Mouse (Mus musculus): ENCODE data around the gene Gpc6. TPM values are rescaled to one million over a fixed set of nuclear protein-coding genes. Genes with fewer than 3 reads are reported as not detected.
A peak's percentile ranks its signal among the peaks of the same experiment; 100 is the strongest.

The Gpc6 gene
- polyA plus RNA-seq, 1 experiment from 2014 or later, result 34.9 TPM

DNA sequence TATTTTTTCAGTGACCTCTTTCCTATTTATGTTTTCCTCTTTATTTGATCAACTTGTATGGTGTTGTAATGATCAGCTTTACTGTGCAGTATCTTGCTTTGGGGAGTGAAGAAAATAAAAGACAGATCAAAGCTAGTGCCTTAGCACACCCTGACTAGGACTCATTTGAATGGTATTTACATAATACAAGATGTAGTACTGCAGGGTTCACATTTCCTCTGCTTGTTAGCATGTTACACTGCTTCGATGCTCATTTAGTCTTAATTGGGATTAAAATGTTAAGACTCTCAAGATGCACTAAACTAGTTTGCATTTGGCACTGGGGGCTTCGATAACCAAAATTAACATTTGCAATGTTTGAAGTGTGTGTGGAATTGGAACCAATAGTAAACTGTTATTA lies 803.6 kb downstream of the Gpc6 start:
- H3K27me3 ChIP-seq (ENCODE audit: control insufficient read depth, insufficient read depth, low read length), result no peaks in the 10 kb centered on the region
- H3K4me3 ChIP-seq (ENCODE audit: low read depth, low read length), result no peak overlapping the region
- ATAC-seq (replicated peaks; ENCODE audit: insufficient number of reproducible peaks, low FRiP score, low TSS enrichment, low read depth) (no peak), DNase-seq (ENCODE audit: low spot score) (no peak)
- no peak overlapping the region for H3K4me2 ChIP-seq (ENCODE audit: low read depth, low read length)
- no peaks in the 10 kb centered on the region for H3K9me3 ChIP-seq (replicated peaks; ENCODE audit: control insufficient read depth, low read length)
- H3K9ac ChIP-seq (replicated peaks; ENCODE audit: low read length), result no peak overlapping the region
- no peaks in the 10 kb centered on the region for H3K4me1 ChIP-seq (ENCODE audit: control insufficient read depth, insufficient read depth, low read length)
- 92% methylated on average over 2 of the region's 2 CpGs for WGBS
- no peaks in the 10 kb centered on the region for H3K36me3 ChIP-seq (replicated peaks; ENCODE audit: control insufficient read depth, insufficient read depth, low read depth, low read length)
- H3K27ac ChIP-seq (replicated peaks; ENCODE audit: low read depth, low read length), result no peak overlapping the region

DNA sequence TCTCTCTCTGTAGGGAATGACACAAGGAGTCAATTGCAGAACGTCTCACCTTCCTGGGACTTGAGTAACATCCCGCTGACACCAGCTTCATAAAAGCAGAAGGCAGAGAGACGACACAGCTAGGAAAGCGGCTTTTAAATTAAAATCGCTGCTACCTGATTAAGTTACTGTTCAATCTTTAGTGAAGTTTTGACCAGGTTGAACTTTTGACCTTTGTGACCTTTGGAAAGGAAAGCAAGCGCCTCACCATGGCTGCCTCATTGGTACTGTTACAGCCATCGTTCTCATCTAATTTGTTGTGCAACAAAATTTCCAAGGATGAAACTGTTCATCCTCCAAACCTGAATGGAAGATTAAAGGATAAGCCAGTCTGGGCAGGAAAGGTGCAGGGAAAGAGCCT lies 830.1 kb downstream of the Gpc6 start:
- no peak overlapping the region for H3K4me3 ChIP-seq (ENCODE audit: low read depth, low read length)
- no peak overlapping the region for H3K9ac ChIP-seq (replicated peaks; ENCODE audit: low read length)
- DNase-seq (ENCODE audit: low spot score) (no peak), ATAC-seq (replicated peaks; ENCODE audit: insufficient number of reproducible peaks, low FRiP score, low TSS enrichment, low read depth) (no peak)
- 72% methylated on average over 7 of the region's 7 CpGs for WGBS
- no peaks in the 10 kb centered on the region for H3K27me3 ChIP-seq (ENCODE audit: control insufficient read depth, insufficient read depth, low read length)
- H3K27ac ChIP-seq (replicated peaks; ENCODE audit: low read depth, low read length), result no peak overlapping the region
- H3K4me2 ChIP-seq (ENCODE audit: low read depth, low read length), result no peak overlapping the region
- H3K36me3 ChIP-seq (replicated peaks; ENCODE audit: control insufficient read depth, insufficient read depth, low read depth, low read length), result no peaks in the 10 kb centered on the region
- no peaks in the 10 kb centered on the region for H3K4me1 ChIP-seq (ENCODE audit: control insufficient read depth, insufficient read depth, low read length)
- no peaks in the 10 kb centered on the region for H3K9me3 ChIP-seq (replicated peaks; ENCODE audit: control insufficient read depth, low read length)

DNA sequence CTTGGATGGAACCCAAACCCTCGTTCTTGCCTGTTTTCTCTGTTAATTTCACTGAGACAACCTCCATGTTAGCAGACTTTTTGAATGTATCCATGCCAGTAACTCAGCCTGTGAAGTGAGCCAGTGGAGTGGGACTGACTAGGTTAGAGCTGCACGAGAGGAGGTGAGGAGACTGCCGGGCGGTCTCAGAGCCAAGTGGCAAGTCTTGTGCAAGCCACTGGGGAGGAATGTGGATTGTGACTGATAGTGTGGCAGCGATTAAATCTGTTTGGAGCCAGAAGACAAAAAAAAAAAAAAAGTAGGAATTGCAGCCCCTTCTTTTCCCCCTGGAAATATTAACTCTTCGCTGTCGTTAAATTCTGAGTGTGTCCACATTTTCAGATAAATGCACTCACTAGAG lies 831.4 kb downstream of the Gpc6 start:
- no peak for DNase-seq (ENCODE audit: low spot score)
- Histone ChIP-seq H3K9ac (replicated peaks; ENCODE audit: low read length) (no peak overlapping the region), H3K4me1 (ENCODE audit: control insufficient read depth, insufficient read depth, low read length) (no peaks in the 10 kb centered on the region), H3K27me3 (ENCODE audit: control insufficient read depth, insufficient read depth, low read length) (no peaks in the 10 kb centered on the region), H3K4me3 (ENCODE audit: low read depth, low read length) (no peak overlapping the region), H3K9me3 (replicated peaks; ENCODE audit: control insufficient read depth, low read length) (no peaks in the 10 kb centered on the region), H3K4me2 (ENCODE audit: low read depth, low read length) (no peak overlapping the region), H3K36me3 (replicated peaks; ENCODE audit: control insufficient read depth, insufficient read depth, low read depth, low read length) (no peaks in the 10 kb centered on the region), H3K27ac (replicated peaks; ENCODE audit: low read depth, low read length) (no peak overlapping the region)
- no peak for ATAC-seq (replicated peaks; ENCODE audit: insufficient number of reproducible peaks, low FRiP score, low TSS enrichment, low read depth)
- WGBS, result 83% methylated on average over 7 of the region's 7 CpGs

DNA sequence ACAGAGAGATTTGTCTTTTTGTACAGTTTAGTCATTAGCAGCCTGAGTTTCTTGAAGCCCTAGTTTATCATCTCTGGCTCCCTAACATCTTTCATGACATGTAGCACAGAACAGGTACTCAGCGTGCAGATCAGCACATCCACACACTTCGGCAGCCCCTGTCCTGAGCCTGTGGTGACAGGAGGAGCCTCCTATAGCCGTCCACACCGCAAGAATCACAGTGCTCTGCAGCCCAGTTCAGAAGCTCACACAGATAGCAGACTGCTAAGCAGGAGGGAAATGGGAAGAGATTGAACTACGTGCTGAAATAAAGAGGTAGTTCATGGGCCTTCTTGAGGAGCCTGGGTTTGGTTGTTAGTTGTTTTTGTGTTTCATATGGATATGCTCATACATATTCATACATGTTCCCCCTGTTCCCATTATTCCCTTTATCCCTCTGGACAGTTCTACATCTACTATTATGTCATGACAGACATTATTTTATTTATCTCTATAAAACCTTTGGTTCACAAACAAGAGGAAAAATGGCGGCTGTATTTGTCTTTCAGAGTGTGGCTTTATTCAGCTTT lies 832.8 kb downstream of the Gpc6 start:
- ATAC-seq (replicated peaks; ENCODE audit: insufficient number of reproducible peaks, low FRiP score, low TSS enrichment, low read depth), result no peak
- no peak overlapping the region for H3K9ac ChIP-seq (replicated peaks; ENCODE audit: low read length)

DNA sequence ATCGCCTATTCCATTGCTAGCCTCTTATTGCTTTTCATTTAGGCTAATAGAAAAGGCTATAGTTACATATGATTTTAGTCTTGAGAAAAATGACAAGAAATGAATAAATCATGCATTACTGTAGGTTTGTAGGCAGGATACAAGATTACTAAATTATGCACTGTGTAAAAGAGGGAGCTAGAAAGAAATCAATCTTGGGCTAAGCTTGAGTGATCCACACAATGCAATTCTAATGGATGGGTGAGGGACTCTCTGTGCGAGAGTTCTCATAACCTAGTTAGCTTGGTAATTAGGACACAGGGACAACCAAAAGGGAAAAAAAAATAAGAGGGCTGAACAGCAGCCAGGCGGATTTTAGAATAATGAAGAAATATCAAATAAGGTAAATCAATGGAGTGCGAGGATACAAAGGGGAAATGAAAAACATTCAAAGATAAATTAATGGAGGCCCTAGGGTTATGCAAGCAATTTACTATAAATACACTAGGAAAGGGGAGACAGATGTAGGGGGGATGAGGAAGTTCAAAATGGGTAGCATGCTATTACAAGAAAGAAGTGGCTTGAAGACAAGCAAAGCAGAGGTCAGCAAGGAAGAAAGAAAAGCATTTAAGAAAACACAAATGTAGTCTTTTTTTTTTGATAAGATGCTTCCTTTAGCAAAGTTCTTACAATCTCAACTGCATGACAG lies 835.9 kb downstream of the Gpc6 start:
- Histone ChIP-seq H3K27me3 (ENCODE audit: control insufficient read depth, insufficient read depth, low read length) (no peaks in the 10 kb centered on the region), H3K4me3 (ENCODE audit: low read depth, low read length) (no peak overlapping the region), H3K36me3 (replicated peaks; ENCODE audit: control insufficient read depth, insufficient read depth, low read depth, low read length) (no peaks in the 10 kb centered on the region), H3K27ac (replicated peaks; ENCODE audit: low read depth, low read length) (no peak overlapping the region), H3K9me3 (replicated peaks; ENCODE audit: control insufficient read depth, low read length) (no peaks in the 10 kb centered on the region), H3K4me1 (ENCODE audit: control insufficient read depth, insufficient read depth, low read length) (no peaks in the 10 kb centered on the region), H3K4me2 (ENCODE audit: low read depth, low read length) (no peak overlapping the region), H3K9ac (replicated peaks; ENCODE audit: low read length) (no peak overlapping the region)
- DNase-seq (ENCODE audit: low spot score), result peak; percentile 12
- 65% methylated on average over 4 of the region's 4 CpGs for WGBS
- ATAC-seq (replicated peaks; ENCODE audit: insufficient number of reproducible peaks, low FRiP score, low TSS enrichment, low read depth), result no peak

More for the DNA sequence above, 832.8 kb downstream of the Gpc6 start:
- Histone ChIP-seq H3K4me3 (ENCODE audit: low read depth, low read length) (no peak overlapping the region), H3K36me3 (replicated peaks; ENCODE audit: control insufficient read depth, insufficient read depth, low read depth, low read length) (no peaks in the 10 kb centered on the region), H3K4me1 (ENCODE audit: control insufficient read depth, insufficient read depth, low read length) (no peaks in the 10 kb centered on the region), H3K27ac (replicated peaks; ENCODE audit: low read depth, low read length) (no peak overlapping the region), H3K4me2 (ENCODE audit: low read depth, low read length) (no peak overlapping the region), H3K9me3 (replicated peaks; ENCODE audit: control insufficient read depth, low read length) (no peaks in the 10 kb centered on the region), H3K27me3 (ENCODE audit: control insufficient read depth, insufficient read depth, low read length) (no peaks in the 10 kb centered on the region)
- DNase-seq (ENCODE audit: low spot score), result no peak
- WGBS, result 68% methylated on average over 6 of the region's 6 CpGs

DNA sequence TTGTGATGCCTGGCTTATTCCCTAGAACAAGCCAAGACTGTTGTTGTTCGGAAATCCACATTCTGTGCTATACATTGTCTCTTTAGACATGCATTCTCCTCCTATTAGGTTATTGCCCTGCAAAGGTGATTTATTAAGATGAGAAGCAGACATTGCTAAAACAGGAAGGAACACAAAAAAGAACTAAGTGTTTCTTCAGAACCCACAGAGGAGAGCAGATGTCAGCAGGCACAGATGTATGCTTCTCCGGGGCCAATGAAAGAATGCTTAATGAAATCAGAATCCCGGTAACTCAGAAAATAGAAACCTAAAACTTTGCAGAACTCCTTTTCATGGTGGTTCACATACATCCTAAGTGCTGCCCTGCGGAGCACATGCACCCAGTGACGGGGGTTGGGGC lies 837.8 kb downstream of the Gpc6 start:
- no peak overlapping the region for H3K27ac ChIP-seq (replicated peaks; ENCODE audit: low read depth, low read length)
- DNase-seq (ENCODE audit: low spot score) (no peak), ATAC-seq (replicated peaks; ENCODE audit: insufficient number of reproducible peaks, low FRiP score, low TSS enrichment, low read depth) (no peak)
- H3K4me1 ChIP-seq (ENCODE audit: control insufficient read depth, insufficient read depth, low read length), result no peaks in the 10 kb centered on the region
- no peaks in the 10 kb centered on the region for H3K9me3 ChIP-seq (replicated peaks; ENCODE audit: control insufficient read depth, low read length)
- no peak overlapping the region for H3K4me2 ChIP-seq (ENCODE audit: low read depth, low read length)
- no peak overlapping the region for H3K4me3 ChIP-seq (ENCODE audit: low read depth, low read length)
- no peaks in the 10 kb centered on the region for H3K27me3 ChIP-seq (ENCODE audit: control insufficient read depth, insufficient read depth, low read length)
- no peak overlapping the region for H3K9ac ChIP-seq (replicated peaks; ENCODE audit: low read length)
- WGBS, result 78% methylated on average over 5 of the region's 5 CpGs
- H3K36me3 ChIP-seq (replicated peaks; ENCODE audit: control insufficient read depth, insufficient read depth, low read depth, low read length), result no peaks in the 10 kb centered on the region

DNA sequence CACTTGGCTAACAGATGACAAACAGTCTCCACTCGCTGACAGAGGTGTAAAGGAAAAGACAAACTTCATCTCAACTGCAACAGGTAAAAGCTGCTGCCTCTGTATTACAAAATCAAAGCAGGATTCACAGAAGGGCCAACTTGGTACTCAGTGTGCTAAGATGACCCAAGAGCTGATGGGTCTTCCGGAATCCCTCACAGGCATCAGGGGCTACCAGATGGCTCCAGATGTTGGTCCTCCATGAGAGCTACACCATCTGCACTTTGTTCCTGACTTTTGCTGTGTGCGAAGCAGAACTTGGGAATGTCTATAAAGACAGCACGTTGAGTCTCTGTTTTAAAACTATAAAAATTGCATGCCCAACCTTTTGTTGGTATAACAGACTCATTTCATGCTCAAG lies 842.7 kb downstream of the Gpc6 start:
- Histone ChIP-seq H3K27ac (replicated peaks; ENCODE audit: low read depth, low read length) (no peak overlapping the region), H3K27me3 (ENCODE audit: control insufficient read depth, insufficient read depth, low read length) (no peaks in the 10 kb centered on the region), H3K9ac (replicated peaks; ENCODE audit: low read length) (no peak overlapping the region), H3K9me3 (replicated peaks; ENCODE audit: control insufficient read depth, low read length) (no peaks in the 10 kb centered on the region), H3K4me1 (ENCODE audit: control insufficient read depth, insufficient read depth, low read length) (no peaks in the 10 kb centered on the region), H3K4me2 (ENCODE audit: low read depth, low read length) (no peak overlapping the region), H3K4me3 (ENCODE audit: low read depth, low read length) (no peak overlapping the region), H3K36me3 (replicated peaks; ENCODE audit: control insufficient read depth, insufficient read depth, low read depth, low read length) (no peaks in the 10 kb centered on the region)
- ATAC-seq (replicated peaks; ENCODE audit: insufficient number of reproducible peaks, low FRiP score, low TSS enrichment, low read depth) (no peak), DNase-seq (ENCODE audit: low spot score) (no peak)
- WGBS, result 87% methylated on average over 4 of the region's 4 CpGs

DNA sequence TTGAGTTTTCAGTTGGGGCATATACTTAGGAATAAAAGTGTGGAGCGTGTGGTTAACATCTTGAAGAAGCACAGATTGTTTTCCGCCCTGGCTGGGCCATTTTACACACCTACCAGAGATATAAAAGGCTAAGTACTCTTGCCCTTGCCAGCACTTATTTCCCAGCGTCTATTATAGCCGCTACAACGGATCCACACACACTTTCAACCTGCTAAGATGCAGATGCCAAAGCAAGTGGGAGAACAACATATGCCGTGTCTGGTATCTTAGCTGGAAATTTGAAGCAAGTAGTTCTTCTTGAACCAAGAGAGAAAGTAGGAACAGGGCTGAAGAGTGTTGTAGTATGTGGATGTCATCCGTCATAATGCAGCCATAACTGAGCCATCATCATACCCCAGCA lies 843.6 kb downstream of the Gpc6 start:
- Histone ChIP-seq H3K36me3 (replicated peaks; ENCODE audit: control insufficient read depth, insufficient read depth, low read depth, low read length) (no peaks in the 10 kb centered on the region), H3K27me3 (ENCODE audit: control insufficient read depth, insufficient read depth, low read length) (no peaks in the 10 kb centered on the region), H3K27ac (replicated peaks; ENCODE audit: low read depth, low read length) (no peak overlapping the region), H3K9me3 (replicated peaks; ENCODE audit: control insufficient read depth, low read length) (no peaks in the 10 kb centered on the region), H3K4me2 (ENCODE audit: low read depth, low read length) (no peak overlapping the region), H3K4me3 (ENCODE audit: low read depth, low read length) (no peak overlapping the region), H3K4me1 (ENCODE audit: control insufficient read depth, insufficient read depth, low read length) (no peaks in the 10 kb centered on the region), H3K9ac (replicated peaks; ENCODE audit: low read length) (no peak overlapping the region)
- ATAC-seq (replicated peaks; ENCODE audit: insufficient number of reproducible peaks, low FRiP score, low TSS enrichment, low read depth), result no peak
- 90% methylated on average over 7 of the region's 7 CpGs for WGBS
- DNase-seq (ENCODE audit: low spot score), result no peak

Data from embryonic facial prominence, embryonic 11.5 days (tissue).